Mouse (Mus musculus): ENCODE results near the gene Nexn. TPM values are rescaled to one million over a fixed set of nuclear protein-coding genes. Genes with fewer than 3 reads are reported as not detected.

Gene Nexn
- polyA plus RNA-seq, 1 experiment from 2014 or later: 2.6 TPM

DNA sequence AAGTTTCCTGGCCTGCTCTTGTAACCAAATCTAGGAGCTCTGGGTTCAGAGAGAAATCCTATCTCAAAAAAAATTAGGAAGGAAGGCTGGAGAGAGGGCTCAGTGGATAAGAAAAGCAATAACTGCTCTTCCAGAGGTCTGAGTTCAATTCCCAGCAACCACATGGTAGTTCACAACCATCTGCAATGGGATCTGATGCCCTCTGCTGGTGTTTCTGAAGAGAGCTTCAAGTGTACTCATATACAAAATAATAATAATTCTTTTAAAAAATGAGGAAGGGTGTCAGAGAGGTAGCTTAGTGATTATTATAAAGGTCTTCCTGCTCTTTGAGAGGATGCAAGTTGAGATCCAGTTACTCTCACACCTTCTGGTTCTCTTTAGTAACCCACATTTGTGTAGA is 41.2 kb downstream of the Nexn start:
- H3K4me3 ChIP-seq: no peak overlapping the region
- H3K4me1 ChIP-seq: no peaks in the 10 kb centered on the region
- peaks cover 92% of the 10 kb centered on the region for H3K36me3 ChIP-seq (ENCODE audit: poor library complexity, severe bottlenecking)
- H3K9ac ChIP-seq: no peak overlapping the region
- H3K9me3 ChIP-seq (replicated peaks): no peaks in the 10 kb centered on the region
- no peaks in the 10 kb centered on the region for H3K27me3 ChIP-seq
- H3K4me2 ChIP-seq: no peak overlapping the region
- ATAC-seq: no peak
- no peak overlapping the region for H3K27ac ChIP-seq

DNA sequence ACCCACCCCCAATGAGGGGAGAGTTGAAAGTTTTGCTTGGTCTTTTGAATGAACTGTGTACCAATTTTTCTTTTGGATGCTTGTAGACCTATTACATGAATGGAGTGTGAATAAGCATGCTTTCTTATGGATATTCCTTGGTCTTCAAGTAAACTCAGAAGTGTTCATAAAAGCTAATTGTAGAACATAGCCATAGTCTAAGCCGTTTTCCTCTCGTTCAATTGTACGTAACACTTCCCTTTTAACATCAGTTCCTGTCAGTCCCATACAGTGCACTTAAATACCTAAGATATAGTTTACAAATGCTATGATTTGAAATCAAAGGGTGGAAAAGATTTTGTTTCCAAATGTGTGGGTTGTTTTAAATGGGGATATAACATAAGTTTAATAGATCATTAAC is 52.7 kb downstream of the Nexn start:
- ATAC-seq: no peak
- WGBS: 40% methylated on average over 3 of the region's 3 CpGs
- Histone ChIP-seq H3K9ac (peak overlapping the region; percentile 100), H3K9me3 (replicated peaks) (no peaks in the 10 kb centered on the region), H3K36me3 (ENCODE audit: poor library complexity, severe bottlenecking) (peaks cover 35% of the 10 kb centered on the region), H3K4me3 (peak overlapping the region; percentile 97), H3K4me1 (peaks cover 32% of the 10 kb centered on the region), H3K27me3 (no peaks in the 10 kb centered on the region), H3K4me2 (peak overlapping the region; percentile 80), H3K27ac (no peak overlapping the region)

DNA sequence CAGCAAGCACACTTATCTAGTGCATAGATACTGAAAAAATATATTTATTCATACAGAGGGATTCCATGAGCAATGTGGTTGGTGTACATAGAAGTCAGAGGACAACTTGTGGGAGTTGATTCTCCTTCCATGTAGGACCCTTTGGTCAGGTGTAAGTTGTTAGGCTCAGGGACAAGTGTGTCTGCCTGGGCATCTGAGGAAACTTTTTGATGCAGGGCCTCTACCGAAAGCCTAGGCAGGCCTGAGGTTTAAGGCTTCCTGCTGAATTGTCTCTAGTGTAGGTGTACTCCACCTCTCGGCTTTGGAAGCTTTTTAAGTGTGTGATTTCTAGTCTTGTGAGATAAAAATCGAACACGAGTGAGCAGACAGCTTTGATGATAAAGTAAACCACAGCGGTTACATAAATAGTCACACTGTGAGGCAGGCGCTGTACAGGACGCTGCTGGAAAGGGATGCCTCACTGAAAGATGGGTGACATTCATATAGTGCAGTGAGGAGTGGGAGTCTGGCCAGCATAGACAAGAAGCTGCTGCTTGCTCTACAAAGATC is 54.3 kb downstream of the Nexn start:
- Histone ChIP-seq H3K9ac (peak overlapping the region; percentile 100), H3K27ac (peak overlapping the region; percentile 100; the same call in 1 of the 2 replicates), H3K36me3 (ENCODE audit: poor library complexity, severe bottlenecking) (peaks cover 27% of the 10 kb centered on the region), H3K4me3 (peak overlapping the region; percentile 97), H3K4me2 (peak overlapping the region; percentile 80), H3K4me1 (peaks cover 34% of the 10 kb centered on the region), H3K9me3 (replicated peaks) (no peaks in the 10 kb centered on the region), H3K27me3 (no peaks in the 10 kb centered on the region)
- ATAC-seq: no peak
- WGBS: 49% methylated on average over 7 of the region's 7 CpGs

DNA sequence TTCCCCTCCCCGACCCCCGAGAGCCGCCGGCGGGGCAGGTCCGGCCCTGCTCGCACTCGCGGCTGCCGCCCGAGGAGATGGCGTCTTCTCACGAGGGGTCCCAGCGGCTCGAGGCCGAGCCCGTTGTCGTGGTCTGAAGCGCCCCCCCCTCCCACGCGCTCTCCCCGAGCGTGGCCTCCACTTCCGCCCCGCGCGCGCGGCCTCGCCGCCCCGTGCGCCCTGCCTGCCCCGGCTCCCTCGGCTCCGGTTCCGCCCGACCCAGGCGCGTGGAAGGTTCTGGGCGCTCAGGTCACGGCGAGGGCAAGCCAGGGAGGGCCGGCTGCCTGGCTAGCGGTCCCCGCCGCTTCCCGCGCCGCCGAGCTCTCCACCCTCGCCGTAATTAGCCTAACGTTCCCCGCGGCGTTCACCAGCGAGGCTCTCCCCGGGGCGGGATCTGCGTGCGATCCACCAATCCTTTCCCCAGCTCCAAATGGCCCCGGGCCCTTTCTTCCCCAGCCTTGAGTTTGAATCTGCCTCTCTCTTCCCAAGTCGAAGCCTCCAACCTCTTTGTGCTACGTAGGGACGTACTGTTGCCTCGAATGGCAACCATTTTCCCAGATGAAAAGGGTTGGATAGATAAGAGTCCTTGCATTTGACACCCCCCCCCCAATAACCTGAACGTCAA is 55.3 kb downstream of the Nexn start:
- peak; percentile 56 for ATAC-seq
- Histone ChIP-seq H3K27me3 (no peaks in the 10 kb centered on the region), H3K9me3 (replicated peaks) (no peaks in the 10 kb centered on the region), H3K4me3 (peak overlapping the region; percentile 97), H3K4me1 (peaks cover 34% of the 10 kb centered on the region), H3K4me2 (peak overlapping the region; percentile 80), H3K9ac (peak overlapping the region; percentile 100), H3K27ac (peak overlapping the region; percentile 100), H3K36me3 (ENCODE audit: poor library complexity, severe bottlenecking) (peaks cover 17% of the 10 kb centered on the region)
- 0% methylated on average over 38 of the region's 68 CpGs for WGBS

DNA sequence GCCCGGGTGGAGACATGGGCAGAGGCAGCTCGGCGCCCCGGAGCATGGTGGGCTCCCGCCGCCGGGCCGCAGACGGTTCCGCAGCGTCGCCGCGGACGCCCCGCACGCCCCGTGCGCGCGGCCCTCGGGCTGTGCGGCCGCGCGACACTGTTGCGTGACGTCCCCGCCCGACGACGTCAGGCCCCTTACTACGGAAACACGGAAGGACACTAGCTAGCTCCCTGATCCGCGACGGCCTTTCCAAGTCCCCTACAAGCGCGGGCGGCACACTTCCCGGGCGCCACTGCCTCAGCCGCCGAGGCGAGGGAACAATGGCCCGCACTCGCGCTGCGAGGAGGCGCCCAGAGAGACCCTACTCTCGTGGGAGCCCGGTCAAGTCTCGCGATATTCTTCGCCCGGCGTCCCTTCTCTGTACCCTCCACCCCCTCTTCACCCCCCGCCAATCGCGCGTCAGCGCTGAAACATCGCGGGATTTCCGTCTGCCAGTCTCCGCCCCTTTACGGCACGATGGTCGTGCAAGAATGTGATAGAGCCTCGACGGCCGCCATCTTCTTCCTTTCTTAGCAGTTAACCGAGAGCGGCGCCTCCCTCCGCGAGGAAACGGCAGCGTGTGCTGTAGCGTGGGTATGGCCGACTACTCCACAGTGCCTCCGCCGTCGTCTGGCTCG is 56.0 kb downstream of the Nexn start, which contains the start of the genes Dnajb4 and Fubp1:
Gene Dnajb4, minus strand, starts transcription at position 336 of the 668 bp plus-strand sequence.
Gene Fubp1, plus strand, starts transcription at position 456 of the 668 bp plus-strand sequence.
- Histone ChIP-seq H3K4me2 (peak within 1 kb of the TSS; percentile 80), H3K27me3 (no peaks in the 10 kb centered on the region), H3K9me3 (replicated peaks) (no peaks in the 10 kb centered on the region), H3K9ac (peak within 1 kb of the TSS; percentile 100), H3K36me3 (ENCODE audit: poor library complexity, severe bottlenecking) (peaks cover 12% of the 10 kb centered on the region; the same call in 1 of the 2 replicates), H3K4me3 (peak within 1 kb of the TSS; percentile 97), H3K27ac (peak within 1 kb of the TSS; percentile 100), H3K4me1 (peaks cover 34% of the 10 kb centered on the region)
- WGBS: under 1% methylated on average over 80 of the region's 85 CpGs
- ATAC-seq: peak; percentile 97

DNA sequence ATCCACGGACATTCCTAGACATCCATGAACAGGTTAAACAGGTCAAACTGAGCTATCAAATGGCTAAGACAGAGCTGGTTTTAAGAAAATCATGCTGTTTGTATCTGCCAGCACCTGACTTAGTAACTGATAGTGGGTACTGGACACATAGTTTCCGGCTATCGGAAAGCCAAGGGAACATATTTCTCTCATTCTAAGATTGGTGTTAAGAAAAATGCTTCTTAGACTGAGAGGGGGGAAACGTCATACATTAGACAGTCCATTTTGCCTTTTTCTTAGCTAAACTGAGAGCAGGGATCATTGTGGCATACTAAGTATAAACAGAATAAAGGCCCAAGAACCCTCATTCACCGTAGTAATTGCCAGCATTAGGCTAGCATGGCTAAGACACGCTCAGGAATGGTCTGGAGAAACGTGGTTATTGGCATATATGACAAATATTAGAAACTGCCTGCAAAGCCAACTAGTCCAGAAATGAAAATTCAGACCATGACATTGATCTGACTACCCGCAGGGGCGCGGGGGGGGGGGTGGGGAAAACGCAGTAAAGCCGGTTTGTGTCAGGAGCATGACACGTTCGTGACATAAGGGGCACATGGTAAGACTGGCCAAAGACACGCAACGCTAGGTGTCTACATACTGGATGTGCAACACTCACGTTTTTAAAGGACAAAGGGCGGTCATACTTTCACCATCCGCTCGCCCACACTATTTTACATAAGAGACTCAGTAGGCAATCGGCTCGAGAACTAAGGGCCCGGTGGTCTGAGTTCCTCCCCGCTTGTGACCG is 56.8 kb downstream of the Nexn start:
- ATAC-seq: peak; percentile 28
- Histone ChIP-seq H3K27ac (peak overlapping the region; percentile 100), H3K27me3 (no peaks in the 10 kb centered on the region), H3K4me1 (peaks cover 30% of the 10 kb centered on the region), H3K4me2 (peak overlapping the region; percentile 80), H3K4me3 (peak overlapping the region; percentile 97), H3K36me3 (ENCODE audit: poor library complexity, severe bottlenecking) (peaks cover 12% of the 10 kb centered on the region; the same call in 1 of the 2 replicates), H3K9me3 (replicated peaks) (no peaks in the 10 kb centered on the region), H3K9ac (peak overlapping the region; percentile 99)
- 6% methylated on average over 25 of the region's 25 CpGs for WGBS

DNA sequence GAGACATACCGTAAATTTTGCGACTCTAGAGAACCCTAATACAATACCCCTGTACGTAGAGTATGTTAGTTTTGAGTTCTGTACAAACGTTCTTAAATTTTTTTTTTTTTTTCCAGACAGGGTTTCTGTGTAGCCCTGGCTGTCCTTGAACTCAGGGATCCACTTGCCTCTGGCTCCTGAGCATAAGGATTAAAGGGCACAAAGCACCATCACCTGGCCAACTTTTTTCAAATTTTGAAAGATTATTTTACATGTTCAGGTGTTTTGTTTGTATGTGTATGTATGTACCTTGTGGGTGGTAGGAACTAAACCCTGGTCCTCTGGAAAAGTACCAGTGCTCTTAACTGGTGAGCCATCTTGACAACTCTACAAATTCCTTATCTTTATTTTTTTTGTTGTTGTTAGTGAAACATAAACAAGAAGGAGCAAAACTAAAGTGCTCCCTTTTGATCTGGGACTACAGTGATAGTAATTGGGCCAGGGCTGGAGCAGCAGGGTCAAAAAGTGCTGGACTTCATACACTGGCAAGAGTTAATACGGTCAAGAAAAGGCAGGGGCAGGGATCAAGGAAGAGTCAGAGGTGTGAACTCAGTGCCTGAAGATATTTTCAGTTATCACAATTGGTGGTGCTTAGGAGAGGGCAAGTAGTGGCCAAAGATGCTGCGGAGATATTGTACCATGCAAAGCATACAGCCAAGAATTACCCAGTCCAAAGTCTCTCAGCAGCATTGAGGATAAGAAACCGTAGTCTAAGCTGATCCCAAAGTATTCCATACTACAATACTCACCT is 57.9 kb downstream of the Nexn start:
- peaks cover 27% of the 10 kb centered on the region for H3K4me1 ChIP-seq
- WGBS: 96% methylated on average over 7 of the region's 7 CpGs

DNA sequence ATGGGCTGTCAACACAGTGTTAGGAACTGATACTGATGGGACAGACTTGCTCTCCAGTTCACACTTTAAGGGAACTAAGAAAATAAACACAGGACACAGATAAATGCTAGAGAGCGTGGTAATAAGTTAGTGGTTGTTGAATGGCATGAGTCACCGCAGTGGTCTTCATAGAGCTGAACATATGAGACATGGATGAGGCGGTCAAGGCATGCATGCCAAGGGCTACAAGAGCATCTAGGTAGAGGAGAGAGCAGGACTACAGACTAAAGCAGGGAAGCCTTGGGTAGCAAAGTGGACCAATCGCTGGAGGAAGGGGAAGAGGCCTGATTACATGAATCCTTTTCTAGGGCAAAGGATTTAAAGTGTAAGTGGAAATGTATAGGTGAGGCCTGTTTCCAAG is 59.0 kb downstream of the Nexn start:
- no peak for ATAC-seq
- Histone ChIP-seq H3K36me3 (ENCODE audit: poor library complexity, severe bottlenecking) (peaks cover 7% of the 10 kb centered on the region; the same call in 1 of the 2 replicates), H3K27ac (no peak overlapping the region), H3K27me3 (no peaks in the 10 kb centered on the region), H3K4me2 (no peak overlapping the region), H3K9me3 (replicated peaks) (no peaks in the 10 kb centered on the region), H3K4me3 (no peak overlapping the region), H3K9ac (no peak overlapping the region), H3K4me1 (peaks cover 16% of the 10 kb centered on the region)
- 98% methylated on average over 4 of the region's 4 CpGs for whole genome bisulfite sequencing

More for the DNA sequence above, 57.9 kb downstream of the Nexn start:
- no peak overlapping the region; the same call in 1 of the 2 replicates for H3K4me3 ChIP-seq
- peaks cover 12% of the 10 kb centered on the region; the same call in 1 of the 2 replicates for H3K36me3 ChIP-seq (ENCODE audit: poor library complexity, severe bottlenecking)
- no peak overlapping the region for H3K27ac ChIP-seq
- no peak for ATAC-seq
- H3K27me3 ChIP-seq: no peaks in the 10 kb centered on the region
- H3K9ac ChIP-seq: 0 out of 2 replicates have a peak overlapping the region, but pooled peaks have one; percentile 40
- no peaks in the 10 kb centered on the region for H3K9me3 ChIP-seq (replicated peaks)
- peak overlapping the region; percentile 80 for H3K4me2 ChIP-seq

DNA sequence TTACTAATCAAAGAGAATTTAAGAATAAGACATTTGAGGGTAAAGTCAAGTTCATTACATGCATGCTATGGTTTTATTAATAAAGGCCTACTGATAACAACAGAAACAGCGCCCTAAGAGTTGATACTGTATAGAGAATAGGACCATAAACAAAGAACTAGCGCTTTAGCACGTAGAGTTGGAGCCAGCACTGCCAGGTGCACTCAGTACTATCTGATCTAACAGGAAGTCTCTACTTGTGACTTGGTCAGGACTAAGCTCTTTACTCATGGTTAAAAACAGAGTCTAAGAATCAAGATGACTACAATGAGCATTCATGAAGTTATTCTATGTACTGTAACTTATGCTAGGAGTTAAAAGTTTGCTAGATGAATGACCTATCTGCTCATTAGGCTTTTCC is 61.6 kb downstream of the Nexn start:
- Histone ChIP-seq H3K4me2 (no peak overlapping the region), H3K9ac (no peak overlapping the region), H3K4me3 (no peak overlapping the region), H3K36me3 (ENCODE audit: poor library complexity, severe bottlenecking) (peaks cover 7% of the 10 kb centered on the region; the same call in 1 of the 2 replicates), H3K9me3 (replicated peaks) (no peaks in the 10 kb centered on the region), H3K27ac (no peak overlapping the region), H3K4me1 (peaks cover 10% of the 10 kb centered on the region), H3K27me3 (no peaks in the 10 kb centered on the region)
- no peak for ATAC-seq
- WGBS: 83% methylated on average over 3 of the region's 3 CpGs

DNA sequence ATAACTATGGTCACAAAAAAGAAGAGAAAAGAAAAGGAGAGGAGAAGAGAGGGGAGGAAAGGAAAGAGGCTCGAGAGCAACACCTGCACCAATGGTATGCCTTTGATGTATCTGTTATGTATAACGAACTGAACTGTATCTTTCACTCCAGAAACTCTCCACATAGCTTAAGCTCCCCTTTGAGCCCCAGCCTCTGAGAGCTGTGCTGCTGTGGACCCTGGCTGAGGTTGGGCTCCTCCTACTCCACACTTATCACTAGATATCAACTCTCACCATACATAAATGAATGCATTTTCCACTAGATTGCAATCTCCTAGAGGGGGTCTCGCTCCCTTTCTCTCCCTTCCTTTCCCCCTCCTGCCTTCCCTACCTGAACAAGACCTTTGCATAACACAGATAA is 62.2 kb downstream of the Nexn start:
- Histone ChIP-seq H3K27ac (no peak overlapping the region), H3K4me1 (peaks cover 7% of the 10 kb centered on the region), H3K27me3 (no peaks in the 10 kb centered on the region), H3K4me3 (no peak overlapping the region), H3K9ac (no peak overlapping the region), H3K36me3 (ENCODE audit: poor library complexity, severe bottlenecking) (peaks cover 7% of the 10 kb centered on the region; the same call in 1 of the 2 replicates), H3K9me3 (replicated peaks) (no peaks in the 10 kb centered on the region), H3K4me2 (no peak overlapping the region)
- 72% methylated on average over 3 of the region's 3 CpGs for WGBS
- no peak for ATAC-seq

DNA sequence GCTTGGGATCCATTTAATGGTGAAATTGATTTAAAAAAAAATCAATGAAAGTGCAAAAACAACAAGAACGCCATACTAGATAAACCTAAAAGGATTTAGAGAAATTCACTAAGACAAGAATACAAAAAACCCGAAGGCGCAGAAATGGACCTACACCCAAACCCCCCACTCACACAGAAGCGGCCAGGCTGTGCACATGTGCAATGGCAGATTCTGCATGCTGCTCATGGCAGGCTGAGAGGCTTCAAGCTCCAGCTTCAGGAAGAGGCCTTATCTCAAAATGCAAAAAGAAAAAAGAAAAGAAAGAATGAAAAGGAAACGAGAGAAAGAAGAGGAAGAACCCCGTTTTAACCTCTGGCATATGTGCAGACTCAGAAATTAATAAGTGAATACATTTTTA is 62.7 kb downstream of the Nexn start:
- Histone ChIP-seq H3K4me1 (peaks cover 2% of the 10 kb centered on the region), H3K27me3 (no peaks in the 10 kb centered on the region), H3K36me3 (ENCODE audit: poor library complexity, severe bottlenecking) (peaks cover 7% of the 10 kb centered on the region; the same call in 1 of the 2 replicates), H3K27ac (no peak overlapping the region), H3K4me2 (no peak overlapping the region), H3K4me3 (no peak overlapping the region), H3K9me3 (replicated peaks) (no peaks in the 10 kb centered on the region), H3K9ac (no peak overlapping the region)
- no peak for ATAC-seq
- 86% methylated on average over 6 of the region's 6 CpGs for WGBS

Data from forebrain, embryonic 13.5 days (tissue).